Mouse (Mus musculus): Measurements from ENCODE around the gene Myrfl. TPM values are rescaled to one million over a fixed set of nuclear protein-coding genes. Genes with fewer than 3 reads are reported as not detected.
A peak's percentile ranks its signal among the peaks of the same experiment; 100 is the strongest.

Gene Myrfl
- polyA plus RNA-seq, 1 experiment from 2014 or later: not detected

DNA sequence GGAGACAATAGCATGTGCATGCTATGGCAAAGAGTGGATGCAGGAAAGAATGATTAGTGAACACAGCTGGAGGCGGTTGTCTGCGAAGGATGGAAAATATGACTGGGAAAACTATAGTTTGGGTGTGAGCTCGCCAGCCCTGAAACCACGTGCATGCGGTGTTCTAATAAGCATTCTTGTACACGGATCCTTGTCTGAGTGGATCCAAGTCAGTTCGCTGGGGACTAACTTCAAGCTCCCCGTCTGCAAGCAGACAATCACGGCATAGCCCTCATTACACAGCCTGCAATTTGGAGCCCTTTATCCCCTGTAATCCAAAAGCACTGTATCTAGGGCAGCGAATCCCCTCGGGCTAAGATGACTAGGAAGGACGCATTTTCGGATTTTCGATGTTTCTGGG, 136.2 kb downstream of the Myrfl start:
- DNase-seq (ENCODE audit: low spot score): no peak
- ATAC-seq: no peak
- WGBS: 82% methylated on average over 14 of the region's 14 CpGs
- H3K27ac ChIP-seq (ENCODE audit: low read length): no peak overlapping the region
- H3K27me3 ChIP-seq (replicated peaks; ENCODE audit: insufficient read depth, low read length): no peaks in the 10 kb centered on the region
- TF ChIP-seq CTCF (IDR thresholded peaks at IDR 0.05) (no peak), EP300 (IDR thresholded peaks at IDR 0.05) (no peak)
- H3K4me2 ChIP-seq (replicated peaks; ENCODE audit: low read depth, low read length): no peak overlapping the region
- no peak overlapping the region for H3K4me3 ChIP-seq (ENCODE audit: low read depth, low read length)
- no peaks in the 10 kb centered on the region for H3K4me1 ChIP-seq (ENCODE audit: insufficient read depth, low read depth, low read length)
- no peaks in the 10 kb centered on the region for H3K36me3 ChIP-seq (ENCODE audit: insufficient read depth, low read length)
- H3K9ac ChIP-seq (replicated peaks; ENCODE audit: low read depth): no peak overlapping the region
- no peaks in the 10 kb centered on the region for H3K9me3 ChIP-seq (ENCODE audit: low read length)

GRCm38 (mm10) chr10:116759816-116760215, 136.9 kb downstream of the Myrfl start:
- Histone ChIP-seq H3K9ac (replicated peaks; ENCODE audit: low read depth) (no peak overlapping the region), H3K36me3 (ENCODE audit: insufficient read depth, low read length) (no peaks in the 10 kb centered on the region), H3K27me3 (replicated peaks; ENCODE audit: insufficient read depth, low read length) (no peaks in the 10 kb centered on the region), H3K9me3 (ENCODE audit: low read length) (no peaks in the 10 kb centered on the region), H3K4me3 (ENCODE audit: low read depth, low read length) (no peak overlapping the region), H3K4me1 (ENCODE audit: insufficient read depth, low read depth, low read length) (no peaks in the 10 kb centered on the region), H3K4me2 (replicated peaks; ENCODE audit: low read depth, low read length) (no peak overlapping the region), H3K27ac (ENCODE audit: low read length) (no peak overlapping the region)
- WGBS: 77% methylated on average over 4 of the region's 4 CpGs
- no peak for ATAC-seq
- TF ChIP-seq CTCF (IDR thresholded peaks at IDR 0.05): no peak
- no peak for TF ChIP-seq EP300 (IDR thresholded peaks at IDR 0.05)
- DNase-seq (ENCODE audit: low spot score): no peak

DNA sequence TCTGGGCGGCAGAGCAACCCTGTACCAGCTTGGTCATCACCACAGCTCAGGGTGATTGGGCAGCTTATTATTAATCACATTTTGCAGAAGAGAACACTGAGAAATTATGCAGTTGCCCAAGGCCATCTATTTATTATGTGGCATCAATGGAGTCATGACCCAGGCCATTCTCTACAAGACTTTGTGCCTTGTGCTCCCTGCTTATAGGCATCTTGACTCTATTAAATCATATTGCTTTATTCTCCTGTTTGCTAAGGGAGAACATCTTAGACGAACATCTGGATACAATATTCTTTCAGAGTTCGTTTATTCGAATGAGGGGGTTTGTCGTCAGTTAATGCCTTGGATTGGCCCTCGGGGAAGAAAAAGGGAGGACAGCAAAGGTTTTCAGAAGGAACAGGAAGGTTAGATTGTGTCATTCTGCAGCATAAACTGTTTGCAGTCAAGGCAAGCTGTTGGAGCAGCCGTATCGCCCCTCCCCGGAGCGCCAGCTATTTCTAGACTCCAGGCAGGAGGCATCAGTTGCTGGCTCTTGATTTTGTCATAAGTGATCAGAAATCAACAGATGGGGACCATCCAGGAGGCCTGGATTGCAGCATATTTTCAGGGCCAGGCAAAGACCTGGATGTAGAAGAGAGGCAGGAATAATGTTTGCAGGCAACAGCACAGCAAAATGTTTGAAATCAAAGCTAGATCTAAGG, 140.7 kb downstream of the Myrfl start:
- Histone ChIP-seq H3K4me3 (ENCODE audit: low read depth, low read length) (no peak overlapping the region), H3K4me1 (ENCODE audit: insufficient read depth, low read depth, low read length) (no peaks in the 10 kb centered on the region), H3K4me2 (replicated peaks; ENCODE audit: low read depth, low read length) (no peak overlapping the region), H3K27ac (ENCODE audit: low read length) (no peak overlapping the region), H3K9me3 (ENCODE audit: low read length) (no peaks in the 10 kb centered on the region), H3K9ac (replicated peaks; ENCODE audit: low read depth) (no peak overlapping the region), H3K27me3 (replicated peaks; ENCODE audit: insufficient read depth, low read length) (no peaks in the 10 kb centered on the region), H3K36me3 (ENCODE audit: insufficient read depth, low read length) (no peaks in the 10 kb centered on the region)
- peak; percentile 28 for DNase-seq (ENCODE audit: low spot score)
- ATAC-seq: peak; percentile 25; the same call in 1 of the 2 replicates
- 57% methylated on average over 10 of the region's 10 CpGs for WGBS
- TF ChIP-seq EP300 (IDR thresholded peaks at IDR 0.05): no peak
- no peak for TF ChIP-seq CTCF (IDR thresholded peaks at IDR 0.05)

DNA sequence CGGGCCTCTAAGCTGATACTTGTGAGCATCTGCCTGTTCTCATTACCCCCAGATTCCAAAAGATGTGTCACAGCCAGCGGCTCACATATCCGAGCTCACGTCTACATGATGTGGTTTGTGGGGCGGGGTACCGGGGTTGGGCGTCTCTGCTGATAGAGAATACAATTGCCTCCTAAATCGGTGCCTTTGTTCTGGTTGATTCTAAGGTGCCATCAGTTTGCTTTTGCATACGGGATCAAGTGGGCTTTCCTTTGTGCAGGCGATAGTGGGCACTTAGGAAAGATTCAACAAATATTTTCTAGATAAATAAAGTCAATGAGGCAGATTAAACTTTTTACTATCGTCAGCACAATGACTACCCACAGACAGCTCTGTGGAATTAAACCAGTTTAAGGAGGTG, 141.8 kb downstream of the Myrfl start:
- Histone ChIP-seq H3K9me3 (ENCODE audit: low read length) (no peaks in the 10 kb centered on the region), H3K27me3 (replicated peaks; ENCODE audit: insufficient read depth, low read length) (no peaks in the 10 kb centered on the region), H3K9ac (replicated peaks; ENCODE audit: low read depth) (no peak overlapping the region), H3K27ac (ENCODE audit: low read length) (no peak overlapping the region), H3K4me3 (ENCODE audit: low read depth, low read length) (no peak overlapping the region), H3K4me2 (replicated peaks; ENCODE audit: low read depth, low read length) (no peak overlapping the region), H3K4me1 (ENCODE audit: insufficient read depth, low read depth, low read length) (peaks cover 3% of the 10 kb centered on the region; the same call in 1 of the 2 replicates), H3K36me3 (ENCODE audit: insufficient read depth, low read length) (no peaks in the 10 kb centered on the region)
- DNase-seq (ENCODE audit: low spot score): no peak
- 77% methylated on average over 11 of the region's 11 CpGs for WGBS
- TF ChIP-seq CTCF (IDR thresholded peaks at IDR 0.05): no peak
- TF ChIP-seq EP300 (IDR thresholded peaks at IDR 0.05): no peak
- no peak for ATAC-seq

DNA sequence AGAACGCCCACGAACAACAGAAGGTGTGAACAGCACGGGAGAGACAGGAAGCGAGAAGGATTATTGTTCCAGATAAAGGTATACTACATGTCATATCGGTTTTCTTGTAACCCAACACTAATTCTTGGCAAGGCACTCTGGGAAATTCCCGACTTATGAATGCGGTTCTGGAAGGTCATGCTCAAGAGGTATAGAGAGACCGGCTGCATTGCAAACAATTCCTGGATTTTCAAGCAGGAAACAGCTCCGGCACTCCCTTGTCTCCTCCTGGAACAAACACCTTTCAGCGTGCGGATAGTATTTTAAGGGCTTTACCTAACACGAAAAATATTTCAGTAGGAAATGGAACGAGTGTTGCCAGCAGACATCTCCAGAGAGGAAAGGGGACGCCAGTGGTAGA, 145.8 kb downstream of the Myrfl start:
- H3K4me3 ChIP-seq (ENCODE audit: low read depth, low read length): no peak overlapping the region
- no peak overlapping the region for H3K9ac ChIP-seq (replicated peaks; ENCODE audit: low read depth)
- ATAC-seq: peak; percentile 96
- peak overlapping the region; percentile 62; the same call in 1 of the 2 replicates for H3K27ac ChIP-seq (ENCODE audit: low read length)
- peak; percentile 93 for DNase-seq (ENCODE audit: low spot score)
- whole genome bisulfite sequencing: 23% methylated on average over 14 of the region's 14 CpGs
- H3K36me3 ChIP-seq (ENCODE audit: insufficient read depth, low read length): no peaks in the 10 kb centered on the region
- no peaks in the 10 kb centered on the region for H3K27me3 ChIP-seq (replicated peaks; ENCODE audit: insufficient read depth, low read length)
- TF ChIP-seq EP300 (IDR thresholded peaks at IDR 0.05) (peak; percentile 96), CTCF (IDR thresholded peaks at IDR 0.05) (no peak)
- peaks cover 3% of the 10 kb centered on the region; the same call in 1 of the 2 replicates for H3K4me1 ChIP-seq (ENCODE audit: insufficient read depth, low read depth, low read length)
- no peak overlapping the region for H3K4me2 ChIP-seq (replicated peaks; ENCODE audit: low read depth, low read length)
- no peaks in the 10 kb centered on the region for H3K9me3 ChIP-seq (ENCODE audit: low read length)

DNA sequence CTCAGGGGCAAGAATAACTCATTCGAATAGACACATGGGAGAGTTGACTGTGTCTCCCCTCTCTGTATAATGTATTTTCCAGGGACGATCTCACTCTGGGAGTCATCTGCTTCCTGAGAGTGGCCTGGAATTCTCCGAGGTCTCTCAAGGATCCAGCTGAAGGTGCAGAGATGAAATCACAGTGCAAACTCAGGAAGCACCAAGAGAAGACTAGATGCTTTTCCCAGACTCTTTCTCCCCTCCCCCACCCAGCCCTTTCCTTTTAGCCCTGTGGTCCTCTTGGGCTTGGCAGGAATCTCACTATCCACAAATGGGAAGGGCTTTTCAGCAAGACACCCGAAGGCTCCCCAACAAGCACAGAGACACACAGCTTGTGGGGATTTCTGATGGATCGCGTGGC, 146.7 kb downstream of the Myrfl start:
- TF ChIP-seq CTCF (IDR thresholded peaks at IDR 0.05): no peak
- no peak for TF ChIP-seq EP300 (IDR thresholded peaks at IDR 0.05)
- Histone ChIP-seq H3K4me3 (ENCODE audit: low read depth, low read length) (no peak overlapping the region), H3K4me1 (ENCODE audit: insufficient read depth, low read depth, low read length) (peaks cover 3% of the 10 kb centered on the region; the same call in 1 of the 2 replicates), H3K4me2 (replicated peaks; ENCODE audit: low read depth, low read length) (no peak overlapping the region), H3K36me3 (ENCODE audit: insufficient read depth, low read length) (no peaks in the 10 kb centered on the region), H3K27ac (ENCODE audit: low read length) (0 out of 2 replicates have a peak overlapping the region, but pooled peaks have one; percentile 1), H3K9me3 (ENCODE audit: low read length) (no peaks in the 10 kb centered on the region), H3K9ac (replicated peaks; ENCODE audit: low read depth) (no peak overlapping the region), H3K27me3 (replicated peaks; ENCODE audit: insufficient read depth, low read length) (no peaks in the 10 kb centered on the region)
- 58% methylated on average over 6 of the region's 6 CpGs for WGBS
- no peak for ATAC-seq
- DNase-seq (ENCODE audit: low spot score): no peak

Measured in lung, postnatal 0 days (tissue).